In genomic region chr4:155122444-155123040, GRCm38 (mm10) we compare ENCODE assay signal across 8 mouse cellular contexts. TPM values are rescaled to one million over a fixed set of nuclear protein-coding genes. Genes with fewer than 3 reads are reported as not detected.
A peak's percentile ranks its signal among the peaks of the same experiment; 100 is the strongest.
DNase-seq lines count a peak whose midpoint lies in the region; ATAC-seq and TF ChIP-seq lines count a peak whose summit lies in the region.

No protein-coding gene starts in this region.

- no peaks in the 10 kb centered on the region for H3K27me3 ChIP-seq in hindbrain, embryonic 14.5 days (ENCODE audit: control insufficient read depth, insufficient read depth, low read length)
- H3K27me3 ChIP-seq in midbrain, postnatal 0 days (ENCODE audit: insufficient read depth, low read length): no peaks in the 10 kb centered on the region

- no peaks in the 10 kb centered on the region for H3K9me3 ChIP-seq in hindbrain, embryonic 14.5 days (ENCODE audit: control insufficient read depth, low read length)
- H3K9me3 ChIP-seq in midbrain, postnatal 0 days (ENCODE audit: low read length): no peaks in the 10 kb centered on the region

- intact Hi-C loops in left cerebral cortex, postnatal 10 days (cut with DNase I): no loop called here

- no peak for TF ChIP-seq CTCF in midbrain, postnatal 0 days (IDR thresholded peaks at IDR 0.05)

- H3K4me2 ChIP-seq in hindbrain, embryonic 14.5 days (replicated peaks): no peak overlapping the region; the same call in 1 of the 2 replicates
- no peak overlapping the region; the same call in 1 of the 2 replicates for H3K4me2 ChIP-seq in midbrain, postnatal 0 days (ENCODE audit: low read depth, low read length, poor library complexity, severe bottlenecking)

- peaks cover 20% of the 10 kb centered on the region; the same call in 1 of the 2 replicates for H3K4me1 ChIP-seq in hindbrain, embryonic 14.5 days (replicated peaks; ENCODE audit: control insufficient read depth, insufficient read depth, low read length)
- H3K4me1 ChIP-seq in midbrain, postnatal 0 days (ENCODE audit: insufficient read depth, low read length): no peaks in the 10 kb centered on the region

- H3K9ac ChIP-seq in hindbrain, embryonic 14.5 days: no peak overlapping the region
- no peak overlapping the region for H3K9ac ChIP-seq in midbrain, postnatal 0 days (replicated peaks; ENCODE audit: low read length, poor library complexity, severe bottlenecking)

- H3K27ac ChIP-seq in hindbrain, embryonic 14.5 days: peak overlapping the region; percentile 55
- H3K27ac ChIP-seq in midbrain, postnatal 0 days (ENCODE audit: low read depth, low read length): 0 out of 2 replicates have a peak overlapping the region, but pooled peaks have one; percentile 32

- peak; percentile 74 for ATAC-seq in hindbrain, embryonic 14.5 days (ENCODE audit: low FRiP score)
- ATAC-seq in midbrain, postnatal 0 days (ENCODE audit: low FRiP score): peak; percentile 53; the same call in 1 of the 2 replicates

- 19% methylated on average over 16 of the region's 16 CpGs for WGBS in hindbrain, embryonic 14.5 days
- 17% methylated on average over 16 of the region's 16 CpGs for WGBS in midbrain, postnatal 0 days

- DNase-seq in adrenal gland, adult (ENCODE audit: inconsistent age in 2 of 2, low spot score in 1 of 2): peak; percentile 76 to 86
- no peak for DNase-seq in adrenal gland, postnatal 4 days (ENCODE audit: low spot score in 2 of 2)
- DNase-seq in cerebellum, adult 9-11 months: peak; percentile 59
- DNase-seq in frontal cortex, postnatal 36 days (ENCODE audit: low spot score in 2 of 2): peak; percentile 97 to 99
- peak; percentile 84 for DNase-seq in hindbrain, embryonic 14.5 days (ENCODE audit: low spot score)
- DNase-seq in left cerebral cortex, postnatal 10 days (ENCODE audit: extremely low spot score in 1 of 2, low spot score in 2 of 2): peak; percentile 95 to 97
- peak; percentile 91 for DNase-seq in midbrain, postnatal 0 days (ENCODE audit: low spot score)
- DNase-seq in thymus, postnatal 10 days (ENCODE audit: low spot score in 2 of 2): no peak

- H3K4me3 ChIP-seq in hindbrain, embryonic 14.5 days (replicated peaks; ENCODE audit: low read length): no peak overlapping the region
- no peak overlapping the region for H3K4me3 ChIP-seq in midbrain, postnatal 0 days (ENCODE audit: low read depth, low read length)

- H3K36me3 ChIP-seq in hindbrain, embryonic 14.5 days (replicated peaks; ENCODE audit: control insufficient read depth, insufficient read depth): no peaks in the 10 kb centered on the region
- no peaks in the 10 kb centered on the region for H3K36me3 ChIP-seq in midbrain, postnatal 0 days (ENCODE audit: insufficient read depth, low read length)

RNA-seq across cellular contexts. Expression of gene Morn1, which starts 36.2 kb away (rescaled TPM):
- total RNA-seq in adrenal gland, postnatal 4 days (2021): 10 to 100 TPM; 12.1 to 14.9 TPM
- polyA plus RNA-seq in hindbrain, embryonic 14.5 days (2014; fragmentation: Nextera tagmentation; extraction: Ambion mirVana): 6.1 and 8.7 TPM in 2 replicates
- total RNA-seq in left cerebral cortex, postnatal 10 days (2021): 10 to 100 TPM; 16.0 to 16.3 TPM
- 3.3 and 8.5 TPM in 2 replicates for total RNA-seq in midbrain, postnatal 0 days (2014; rRNA removed)
- polyA plus RNA-seq in midbrain, postnatal 0 days (2015; fragmentation: Nextera tagmentation; extraction: Ambion mirVana): 8.6 and 8.9 TPM in 2 replicates

RNA-seq across cellular contexts. Expression of gene Rer1, which starts 36.4 kb away (rescaled TPM):
- 10 to 100 TPM; 90.8 to 96.1 TPM for total RNA-seq in adrenal gland, postnatal 4 days (2021)
- 145 and 148 TPM in 2 replicates for polyA plus RNA-seq in hindbrain, embryonic 14.5 days (2014; fragmentation: Nextera tagmentation; extraction: Ambion mirVana)
- 10 to 100 TPM; 68.8 to 71.0 TPM for total RNA-seq in left cerebral cortex, postnatal 10 days (2021)
- total RNA-seq in midbrain, postnatal 0 days (2014; rRNA removed): 91.4 and 104 TPM in 2 replicates
- polyA plus RNA-seq in midbrain, postnatal 0 days (2015; fragmentation: Nextera tagmentation; extraction: Ambion mirVana): 132 and 133 TPM in 2 replicates

RNA-seq across cellular contexts. Expression of gene Pex10, which starts 55.7 kb away (rescaled TPM):
- 10 to 100 TPM; 25.6 to 27.5 TPM for total RNA-seq in adrenal gland, postnatal 4 days (2021)
- polyA plus RNA-seq in hindbrain, embryonic 14.5 days (2014; fragmentation: Nextera tagmentation; extraction: Ambion mirVana): 5.4 and 7.0 TPM in 2 replicates
- 10 to 100 TPM; 18.0 to 19.3 TPM for total RNA-seq in left cerebral cortex, postnatal 10 days (2021)
- 12.2 and 14.0 TPM in 2 replicates for total RNA-seq in midbrain, postnatal 0 days (2014; rRNA removed)
- polyA plus RNA-seq in midbrain, postnatal 0 days (2015; fragmentation: Nextera tagmentation; extraction: Ambion mirVana): 15.2 and 15.7 TPM in 2 replicates

Comparison
In these comparisons a context has a peak if more than half of its experiments do, and no peak if none do; other contexts are left out.
1. DNase-seq: peak in adrenal gland, adult (2 of 2), cerebellum, adult 9-11 months (single experiment), frontal cortex, postnatal 36 days (2 of 2), hindbrain, embryonic 14.5 days (single experiment), left cerebral cortex, postnatal 10 days (2 of 2) and midbrain, postnatal 0 days (single experiment); none in adrenal gland, postnatal 4 days (0 of 2) and thymus, postnatal 10 days (0 of 2).